Mouse (Mus musculus) left cerebral cortex, postnatal 10 days (tissue): ENCODE data around the gene Tiam2. TPM values are rescaled to one million over a fixed set of nuclear protein-coding genes. Genes with fewer than 3 reads are reported as not detected.
A peak's percentile ranks its signal among the peaks of the same experiment; 100 is the strongest.

ENCODE experiments used
- DNase-seq, 2 experiments: peaks; one replicate each; pipeline ENCODE4 v3.0.0; 2021 to 2022; ENCODE audit warnings: low spot score in 2 of 2, mixed read lengths in 1 of 2; ENCODE audit errors: extremely low spot score in 1 of 2
- intact Hi-C: fragments of 180-260 bp; cut with DNase I; formaldehyde crosslinking; loops from one replicate; pipeline ENCODE4 v1.15.1; 2025
- total RNA-seq, 2 experiments: library from RNA; stranded (reverse); gene quantifications; 2 replicates each; pipeline ENCODE4 v1.2.3; 2021

Gene Tiam2
- total RNA-seq, 2 experiments from 2014 or later, result 60.8 to 61.2 TPM

DNA sequence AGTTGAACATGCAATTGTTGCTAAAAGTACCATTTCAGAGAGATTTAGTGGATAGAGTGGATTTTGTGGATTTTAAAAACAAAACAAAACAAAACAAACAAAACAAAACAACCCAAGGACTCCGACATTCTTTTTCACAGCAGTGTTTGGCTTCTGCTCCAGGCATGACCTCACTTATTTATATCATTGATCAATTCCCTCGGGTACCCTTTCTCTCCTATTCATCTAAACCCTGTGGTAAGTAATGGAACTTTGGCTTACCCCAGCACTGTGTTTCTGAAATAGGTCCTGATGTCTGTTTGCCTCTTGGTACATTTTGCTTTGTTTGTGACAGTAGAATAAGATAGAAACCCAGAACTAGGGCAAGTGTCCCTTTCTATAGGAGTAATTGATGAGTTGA, 52.2 kb downstream of the Tiam2 start:
- DNase-seq, result no peak
- intact Hi-C loops, result no loop called here

- no peak for DNase-seq
- intact Hi-C loops, result no loop called here
Measured at GRCm38 (mm10) chr17:3379753-3380588, 53.6 kb downstream of the Tiam2 start.

GRCm38 (mm10) chr17:3385391-3385790, 59.0 kb downstream of the Tiam2 start:
- intact Hi-C loops, result no loop called here

GRCm38 (mm10) chr17:3387819-3388218, 61.4 kb downstream of the Tiam2 start:
- no peak for DNase-seq
- intact Hi-C loops, result no loop called here

More at GRCm38 (mm10) chr17:3385391-3385790, 59.0 kb downstream of the Tiam2 start:
- no peak for DNase-seq

GRCm38 (mm10) chr17:3389741-3390140, 63.4 kb downstream of the Tiam2 start:
- DNase-seq, result no peak
- intact Hi-C loops, result no loop called here

DNA sequence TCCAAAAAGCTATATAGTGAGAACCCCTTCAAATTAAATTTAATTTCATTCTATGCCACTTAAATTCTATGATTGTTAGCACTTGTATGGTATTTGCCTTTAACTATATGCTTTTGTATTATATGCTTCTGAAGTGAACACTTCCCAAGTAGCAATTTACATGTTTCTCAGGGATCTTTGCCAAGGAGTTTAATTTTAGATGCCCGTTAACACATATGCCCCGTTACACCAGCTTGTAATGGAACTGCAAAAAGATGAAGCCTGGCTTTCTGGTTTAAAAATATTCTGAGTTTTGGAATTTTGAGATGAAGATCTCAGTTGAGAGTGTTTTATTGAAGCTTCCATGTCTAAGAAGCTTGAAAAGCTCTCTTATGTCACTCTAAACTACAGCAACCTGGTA, 67.6 kb downstream of the Tiam2 start:
- intact Hi-C loops, result no loop called here
- peak in 1 of 2 experiments; percentile 65 for DNase-seq

DNA sequence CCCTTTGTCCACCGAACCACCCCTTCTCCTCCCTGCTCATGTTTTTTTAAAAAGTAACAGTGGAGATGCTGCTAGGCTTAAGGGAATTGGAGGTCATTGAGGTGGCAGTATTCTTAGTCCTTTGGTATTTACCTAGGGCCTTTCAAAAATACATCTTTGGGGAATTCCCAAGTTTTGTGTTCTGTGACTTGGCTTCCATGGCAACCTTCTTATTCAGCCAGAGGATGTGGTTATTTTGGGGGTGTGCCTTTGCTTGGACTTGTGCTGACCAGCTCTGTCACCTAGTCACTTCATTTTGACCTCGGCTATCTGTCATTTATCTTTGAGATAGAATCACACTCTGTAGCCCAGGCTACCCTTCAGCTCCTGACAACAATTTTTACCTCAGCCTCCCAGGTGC, 68.6 kb downstream of the Tiam2 start:
- intact Hi-C loops, result no loop called here
- no peak for DNase-seq

- intact Hi-C loops, result no loop called here
- DNase-seq, result peak in 1 of 2 experiments; percentile 49
Measured at GRCm38 (mm10) chr17:3396881-3397281, 70.5 kb downstream of the Tiam2 start.

GRCm38 (mm10) chr17:3397836-3398235, 71.5 kb downstream of the Tiam2 start:
- no peak for DNase-seq
- intact Hi-C loops, result no loop called here

DNA sequence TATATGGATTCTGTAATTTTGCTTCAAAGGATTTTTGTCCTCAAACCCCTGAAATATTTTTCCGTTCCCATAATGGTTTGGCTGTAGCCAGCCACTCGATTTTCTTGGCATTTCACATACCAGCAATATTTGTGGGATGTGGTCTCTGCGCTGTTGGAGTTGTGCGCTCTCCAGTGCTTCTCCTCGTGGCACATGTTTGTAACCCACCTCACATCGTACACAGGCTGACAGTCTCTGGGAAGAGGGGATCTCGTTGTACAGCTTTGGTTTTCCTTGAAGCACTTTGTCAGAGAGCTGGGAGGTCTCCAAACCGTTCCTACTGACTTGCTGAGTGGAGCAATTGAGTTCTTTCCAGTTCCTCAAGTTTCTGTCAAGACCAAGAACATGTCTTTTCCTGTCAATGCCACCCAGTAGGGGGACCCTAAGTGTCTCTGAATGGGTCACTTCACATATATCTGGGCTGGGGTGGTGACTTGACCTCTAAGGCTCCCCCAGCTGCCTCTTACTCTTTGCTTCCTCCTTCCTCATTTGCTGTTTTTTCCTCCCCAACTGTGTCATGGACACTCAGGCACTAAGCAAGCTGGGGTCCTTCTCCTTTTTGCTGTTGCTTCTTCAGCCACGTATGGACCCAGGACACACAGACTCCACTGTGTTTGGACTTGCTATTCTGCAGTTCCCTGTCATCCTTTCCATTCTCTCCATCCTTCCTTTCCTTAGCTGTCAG, 79.1 kb downstream of the Tiam2 start:
- DNase-seq, result no peak
- intact Hi-C loops, result no loop called here

GRCm38 (mm10) chr17:3407051-3407450, 80.7 kb downstream of the Tiam2 start:
- DNase-seq, result no peak

DNA sequence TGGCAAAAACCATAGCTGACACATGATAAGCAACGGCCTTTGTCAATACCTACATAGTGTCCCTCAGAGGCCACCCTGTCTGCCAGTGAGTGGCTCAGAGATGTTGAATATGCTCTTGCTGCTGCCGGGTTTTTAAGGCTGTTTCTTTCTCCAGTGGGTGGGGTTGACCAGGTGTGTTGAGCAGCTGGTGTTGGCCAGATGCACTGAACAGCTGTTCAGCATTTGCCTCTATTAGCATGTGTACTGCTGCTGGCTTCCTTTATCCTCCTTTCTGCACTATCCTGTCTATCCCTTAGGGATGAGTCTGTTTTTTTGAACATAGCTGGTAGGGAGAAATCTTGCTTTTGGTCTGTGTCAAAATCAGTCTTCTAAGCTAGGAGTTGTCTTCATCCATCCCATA, 83.9 kb downstream of the Tiam2 start:
- intact Hi-C loops, result no loop called here
- no peak for DNase-seq

More at GRCm38 (mm10) chr17:3407051-3407450, 80.7 kb downstream of the Tiam2 start:
- intact Hi-C loops, result no loop called here

GRCm38 (mm10) chr17:3412771-3413170, 86.4 kb downstream of the Tiam2 start:
- no peak for DNase-seq
- intact Hi-C loops, result no loop called here

GRCm38 (mm10) chr17:3415580-3415979, 89.2 kb downstream of the Tiam2 start:
- DNase-seq, result peak in 1 of 2 experiments; percentile 72
- intact Hi-C loops, result no loop called here

GRCm38 (mm10) chr17:3416401-3416800, 90.0 kb downstream of the Tiam2 start:
- no peak for DNase-seq
- intact Hi-C loops, result no loop called here

DNA sequence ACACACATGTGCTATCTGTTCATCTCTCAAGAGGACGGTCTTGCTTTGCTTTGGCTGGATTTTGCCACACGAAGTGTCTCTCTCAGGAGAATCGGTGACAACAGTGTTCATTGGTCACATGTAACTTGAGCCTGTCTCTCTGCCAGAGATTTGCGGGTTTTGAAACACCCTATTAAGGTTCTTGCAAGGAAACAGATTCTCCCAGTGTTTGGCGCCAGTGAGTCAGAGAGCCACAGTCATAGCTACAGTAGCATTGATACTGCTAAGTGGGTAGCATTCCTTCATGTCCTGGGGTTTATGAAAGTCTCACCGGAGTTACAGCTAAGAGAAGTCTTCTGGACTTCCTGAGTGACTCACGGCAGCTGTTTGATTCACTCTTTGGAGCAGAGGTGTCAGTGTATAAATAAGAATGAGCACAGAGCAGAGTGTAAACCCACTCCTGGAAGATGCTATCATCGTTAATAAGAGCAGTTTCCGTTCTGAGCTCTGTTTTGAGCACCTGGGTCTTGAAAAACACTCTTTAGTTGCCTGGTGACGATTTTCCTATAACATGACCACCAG, 93.1 kb downstream of the Tiam2 start:
- intact Hi-C loops, result no loop called here
- no peak for DNase-seq

DNA sequence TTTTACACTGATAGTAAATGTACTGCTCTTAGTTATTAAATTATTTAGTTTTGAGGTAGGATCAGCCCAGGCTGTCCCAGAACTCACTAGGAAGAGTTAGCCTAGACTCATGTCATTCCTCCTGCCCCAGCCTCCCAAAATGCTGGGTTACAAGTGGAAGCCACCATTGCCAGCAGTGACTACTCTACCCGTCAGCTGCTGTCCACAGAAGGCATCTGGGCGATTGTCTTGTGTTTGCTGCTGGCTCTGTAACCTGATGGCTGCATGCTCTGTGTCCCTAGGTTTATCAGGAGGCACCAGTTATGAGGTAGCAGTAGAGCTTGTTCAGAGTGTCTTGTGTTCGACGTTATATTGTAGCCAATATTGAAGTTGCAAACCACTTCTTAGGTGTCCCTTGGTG, 93.8 kb downstream of the Tiam2 start:
- intact Hi-C loops, result no loop called here
- no peak for DNase-seq

- intact Hi-C loops, result no loop called here
Measured at GRCm38 (mm10) chr17:3423416-3423815, 97.0 kb downstream of the Tiam2 start.

GRCm38 (mm10) chr17:3428659-3429058, 102.3 kb downstream of the Tiam2 start:
- DNase-seq, result no peak
- intact Hi-C loops, result no loop called here

More at GRCm38 (mm10) chr17:3423416-3423815, 97.0 kb downstream of the Tiam2 start:
- DNase-seq, result no peak
